Mouse (Mus musculus): ENCODE measurements around the gene Vti1a. TPM values are rescaled to one million over a fixed set of nuclear protein-coding genes. Genes with fewer than 3 reads are reported as not detected.

Gene Vti1a
- polyA plus RNA-seq, 1 experiment from 2014 or later: 32.1 TPM

DNA sequence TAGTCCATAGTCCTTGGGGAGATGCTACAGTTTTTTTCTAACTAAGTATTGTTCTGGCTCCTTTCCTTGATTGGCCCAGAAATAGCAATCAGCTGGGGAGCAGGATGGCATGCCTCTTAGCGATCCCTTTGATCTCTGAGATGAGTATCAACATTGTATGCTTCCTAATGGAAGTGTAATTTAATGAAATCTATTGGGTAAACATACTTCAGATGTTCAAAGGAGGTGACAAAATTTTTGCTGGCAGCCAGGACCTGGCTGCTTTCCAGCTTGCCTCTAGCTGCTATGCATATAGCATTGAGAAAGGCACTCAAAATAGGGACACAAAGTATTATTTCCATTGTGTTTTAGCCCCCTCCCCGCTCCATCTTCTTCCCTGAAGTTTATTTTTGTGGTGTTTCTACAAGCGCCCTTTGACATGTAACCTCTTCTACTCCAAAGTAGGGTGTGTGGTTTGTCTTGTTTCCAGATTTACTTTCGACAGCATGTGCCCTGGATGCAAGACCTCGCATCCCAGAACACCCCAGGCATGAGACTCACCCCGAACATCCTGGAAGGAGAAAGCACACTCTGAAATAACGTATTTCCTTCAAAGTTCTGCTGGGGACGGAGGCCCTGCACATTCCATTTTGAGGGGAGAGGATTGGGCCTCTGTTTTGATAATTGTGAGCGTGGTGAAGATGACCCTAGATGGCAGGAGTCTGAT, 34.7 kb downstream of the Vti1a start:
- H3K9me3 ChIP-seq: no peaks in the 10 kb centered on the region

DNA sequence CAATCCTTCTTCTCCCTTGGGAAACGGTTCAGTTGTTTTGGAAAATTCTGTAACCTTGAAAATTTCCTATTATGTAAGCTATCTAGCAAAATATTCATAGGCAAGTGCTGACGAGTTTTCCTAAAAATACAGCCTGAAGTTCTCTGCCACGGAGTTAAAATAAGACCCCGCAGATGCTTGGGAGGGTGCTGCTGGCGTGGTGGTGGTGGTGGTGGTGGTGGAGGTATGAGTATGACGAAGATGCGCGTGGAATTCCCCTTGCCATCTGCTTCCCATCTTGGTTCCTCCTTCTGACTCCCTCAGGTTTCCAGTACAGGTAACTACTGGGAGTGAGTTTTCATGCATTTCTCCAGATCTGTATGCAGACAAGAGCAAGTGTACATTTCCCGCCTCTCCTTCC, 46.5 kb downstream of the Vti1a start:
- Histone ChIP-seq H3K4me3 (no peak overlapping the region), H3K9me3 (no peaks in the 10 kb centered on the region), H3K4me1 (replicated peaks) (no peaks in the 10 kb centered on the region), H3K27ac (no peak overlapping the region), H3K36me3 (0 out of 2 replicates have a peak, but pooled peaks cover 8% of the 10 kb centered on the region), H3K27me3 (ENCODE audit: insufficient read depth, poor library complexity, severe bottlenecking) (no peaks in the 10 kb centered on the region)
- WGBS: 93% methylated on average over 9 of the region's 9 CpGs
- no peak for DNase-seq (ENCODE audit: low spot score)

More for the DNA sequence above, 34.7 kb downstream of the Vti1a start:
- 84% methylated on average over 9 of the region's 9 CpGs for WGBS
- Histone ChIP-seq H3K4me3 (no peak overlapping the region), H3K27ac (no peak overlapping the region), H3K27me3 (ENCODE audit: insufficient read depth, poor library complexity, severe bottlenecking) (no peaks in the 10 kb centered on the region), H3K36me3 (no peaks in the 10 kb centered on the region), H3K4me1 (replicated peaks) (no peaks in the 10 kb centered on the region)
- no peak for DNase-seq (ENCODE audit: low spot score)

DNA sequence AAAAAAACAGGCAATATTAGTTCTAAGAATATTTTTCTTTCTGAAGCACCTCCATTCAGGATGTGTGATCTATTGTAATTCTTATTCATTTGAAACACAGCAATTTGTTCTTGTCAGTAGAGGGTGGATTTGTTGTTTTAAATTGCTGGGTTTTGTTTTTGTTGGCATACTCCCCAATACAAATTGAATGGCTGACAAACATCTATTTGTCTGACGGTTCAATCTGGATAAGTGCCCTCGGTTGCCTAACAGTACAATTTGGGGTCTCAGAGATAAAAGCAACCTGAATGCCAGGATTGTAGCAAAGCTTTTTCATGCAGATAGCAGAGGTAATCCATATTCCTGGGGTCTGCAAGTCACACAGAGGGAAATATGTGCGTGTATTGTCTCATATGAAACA, 53.6 kb downstream of the Vti1a start:
- Histone ChIP-seq H3K4me3 (no peak overlapping the region), H3K27ac (no peak overlapping the region), H3K27me3 (ENCODE audit: insufficient read depth, poor library complexity, severe bottlenecking) (no peaks in the 10 kb centered on the region), H3K4me1 (replicated peaks) (0 out of 2 replicates have a peak, but pooled peaks cover 2% of the 10 kb centered on the region), H3K9me3 (no peaks in the 10 kb centered on the region), H3K36me3 (no peaks in the 10 kb centered on the region)
- 79% methylated on average over 3 of the region's 3 CpGs for whole genome bisulfite sequencing
- DNase-seq (ENCODE audit: low spot score): no peak

DNA sequence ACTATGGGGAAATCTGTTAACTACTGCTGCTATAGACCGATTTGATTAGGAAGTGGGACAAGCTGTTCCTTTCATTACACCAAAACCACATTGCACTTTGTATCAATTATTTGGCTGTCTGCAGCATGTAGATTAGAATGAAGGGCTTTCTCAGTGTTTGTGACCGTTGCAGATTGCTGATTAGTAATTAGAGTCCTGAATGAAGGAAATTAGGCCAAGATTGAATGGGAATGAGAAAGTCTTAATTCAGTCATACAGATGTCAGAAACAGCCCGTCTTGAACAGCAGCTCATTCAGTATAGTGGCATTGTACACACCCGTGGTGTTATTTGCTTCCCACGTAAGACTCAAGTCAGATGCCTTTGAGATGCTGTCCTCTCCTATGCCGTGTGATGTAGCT, 60.2 kb downstream of the Vti1a start:
- Histone ChIP-seq H3K9me3 (no peaks in the 10 kb centered on the region), H3K4me1 (replicated peaks) (peaks cover 16% of the 10 kb centered on the region), H3K27ac (no peak overlapping the region), H3K27me3 (ENCODE audit: insufficient read depth, poor library complexity, severe bottlenecking) (no peaks in the 10 kb centered on the region), H3K4me3 (no peak overlapping the region), H3K36me3 (no peaks in the 10 kb centered on the region)
- 85% methylated on average over 6 of the region's 6 CpGs for WGBS
- DNase-seq (ENCODE audit: low spot score): no peak

DNA sequence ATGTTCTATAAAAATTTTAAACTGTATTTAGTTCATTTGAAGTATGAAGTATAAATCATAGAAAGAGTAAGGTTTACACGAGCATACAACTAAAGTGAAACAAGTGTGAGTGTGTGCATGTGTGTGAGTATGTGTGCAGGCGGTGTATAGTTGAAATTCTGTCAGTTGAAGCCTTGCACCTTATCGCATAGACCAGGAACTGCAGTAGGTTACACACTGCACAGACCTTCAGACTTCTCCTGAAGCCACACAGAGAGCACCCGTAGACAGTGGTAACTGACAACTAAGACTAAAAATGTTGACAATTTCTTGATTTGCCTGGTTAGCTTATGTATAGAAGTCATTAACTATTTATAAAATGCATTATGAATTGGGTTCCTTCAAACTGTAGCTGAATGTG, 61.4 kb downstream of the Vti1a start:
- no peaks in the 10 kb centered on the region for H3K9me3 ChIP-seq
- H3K36me3 ChIP-seq: no peaks in the 10 kb centered on the region
- 91% methylated on average over 4 of the region's 4 CpGs for WGBS
- H3K4me3 ChIP-seq: no peak overlapping the region
- H3K4me1 ChIP-seq (replicated peaks): peaks cover 27% of the 10 kb centered on the region
- no peak for DNase-seq (ENCODE audit: low spot score)
- no peaks in the 10 kb centered on the region for H3K27me3 ChIP-seq (ENCODE audit: insufficient read depth, poor library complexity, severe bottlenecking)
- no peak overlapping the region for H3K27ac ChIP-seq

DNA sequence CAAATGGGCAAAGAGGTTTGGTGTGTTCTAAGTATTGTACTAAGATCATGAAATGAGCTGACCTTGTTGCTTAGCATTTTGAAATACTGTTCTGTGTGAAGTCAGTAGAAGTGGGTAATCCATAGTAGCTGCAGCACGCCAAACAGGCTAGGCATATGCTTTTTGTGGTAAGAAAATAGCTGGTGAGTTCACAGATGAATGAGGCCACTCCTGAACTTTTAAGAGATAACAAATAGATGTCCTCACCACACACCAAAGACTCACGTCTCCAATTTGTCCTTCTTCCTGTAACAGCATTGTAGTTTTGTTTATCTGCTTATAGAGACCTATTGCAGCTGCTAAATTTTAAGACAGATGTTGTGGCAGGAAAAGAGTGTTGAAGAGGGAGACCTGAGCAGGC, 62.8 kb downstream of the Vti1a start:
- 73% methylated on average over 2 of the region's 2 CpGs for WGBS
- no peak for DNase-seq (ENCODE audit: low spot score)
- no peaks in the 10 kb centered on the region for H3K27me3 ChIP-seq (ENCODE audit: insufficient read depth, poor library complexity, severe bottlenecking)
- H3K36me3 ChIP-seq: no peaks in the 10 kb centered on the region
- no peaks in the 10 kb centered on the region for H3K9me3 ChIP-seq
- peaks cover 34% of the 10 kb centered on the region for H3K4me1 ChIP-seq (replicated peaks)
- no peak overlapping the region for H3K4me3 ChIP-seq
- no peak overlapping the region for H3K27ac ChIP-seq

DNA sequence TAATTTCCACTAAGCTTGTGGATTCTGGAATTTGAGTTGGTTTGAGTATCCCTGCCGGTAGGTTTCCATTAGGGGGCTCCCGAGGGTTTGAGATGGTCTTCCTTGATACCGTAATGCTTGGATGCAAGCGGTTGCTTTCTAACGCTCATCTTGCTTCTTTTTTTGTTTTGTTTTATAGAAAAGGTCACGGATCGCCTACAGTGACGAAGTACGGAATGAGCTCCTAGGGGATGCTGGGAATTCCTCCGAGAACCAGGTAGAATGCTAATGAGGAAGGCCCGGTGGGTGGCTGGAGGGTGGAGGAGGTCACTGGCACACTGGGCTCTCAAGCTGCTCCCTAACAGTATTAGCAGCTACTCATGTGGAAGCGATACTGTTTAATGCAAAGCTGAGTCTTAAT, 64.7 kb downstream of the Vti1a start:
- DNase-seq (ENCODE audit: low spot score): peak; percentile 47
- Histone ChIP-seq H3K27ac (peak overlapping the region; percentile 68), H3K27me3 (ENCODE audit: insufficient read depth, poor library complexity, severe bottlenecking) (no peaks in the 10 kb centered on the region), H3K36me3 (no peaks in the 10 kb centered on the region), H3K4me1 (replicated peaks) (peaks cover 39% of the 10 kb centered on the region), H3K9me3 (no peaks in the 10 kb centered on the region), H3K4me3 (peak overlapping the region; percentile 35)
- WGBS: 6% methylated on average over 12 of the region's 12 CpGs

DNA sequence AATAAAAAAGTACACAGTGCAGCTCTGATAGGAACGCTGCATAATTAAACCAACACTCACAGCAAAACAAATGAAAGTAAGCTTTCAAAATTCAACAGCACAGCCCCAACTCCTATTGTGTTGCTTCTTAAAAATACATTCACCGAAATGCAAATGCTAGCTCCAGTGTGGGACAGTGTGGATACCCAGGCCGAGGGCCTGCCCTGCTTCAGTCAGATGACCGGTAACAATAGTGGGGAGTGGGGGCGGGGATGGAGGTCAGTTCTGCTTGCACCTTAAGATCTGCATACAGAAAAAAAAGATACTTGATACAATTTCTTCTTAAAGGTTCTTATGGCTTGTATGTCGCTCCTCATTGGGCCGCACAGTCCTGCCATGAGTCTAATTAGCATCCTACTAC, 65.2 kb downstream of the Vti1a start:
- Histone ChIP-seq H3K36me3 (no peaks in the 10 kb centered on the region), H3K4me1 (replicated peaks) (peaks cover 39% of the 10 kb centered on the region), H3K27me3 (ENCODE audit: insufficient read depth, poor library complexity, severe bottlenecking) (no peaks in the 10 kb centered on the region), H3K27ac (peak overlapping the region; percentile 68; the same call in 1 of the 2 replicates), H3K4me3 (no peak overlapping the region), H3K9me3 (no peaks in the 10 kb centered on the region)
- peak; percentile 8 for DNase-seq (ENCODE audit: low spot score)
- 50% methylated on average over 7 of the region's 7 CpGs for WGBS

DNA sequence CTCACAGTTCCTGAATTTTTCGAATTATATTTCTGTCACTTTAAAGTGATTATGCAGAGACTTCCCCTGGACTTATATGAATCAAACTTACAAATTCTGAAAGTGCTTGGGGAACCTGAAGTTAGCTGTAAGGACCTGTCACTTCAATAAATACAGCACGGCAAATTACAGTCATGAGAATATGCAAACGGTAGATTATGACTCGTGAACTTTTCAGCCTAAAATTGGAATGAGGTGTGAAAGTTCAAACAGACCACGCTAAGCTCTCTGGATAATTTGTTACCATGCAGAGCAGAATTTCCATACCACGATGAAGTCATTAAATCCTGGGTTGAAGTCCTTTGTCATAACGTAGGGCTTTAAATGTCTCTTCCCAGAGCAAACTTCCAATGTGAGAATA, 66.7 kb downstream of the Vti1a start:
- peaks cover 39% of the 10 kb centered on the region for H3K4me1 ChIP-seq (replicated peaks)
- no peak for DNase-seq (ENCODE audit: low spot score)
- H3K36me3 ChIP-seq: no peaks in the 10 kb centered on the region
- WGBS: 89% methylated on average over 7 of the region's 7 CpGs
- H3K9me3 ChIP-seq: no peaks in the 10 kb centered on the region
- H3K4me3 ChIP-seq: no peak overlapping the region
- H3K27ac ChIP-seq: no peak overlapping the region
- no peaks in the 10 kb centered on the region for H3K27me3 ChIP-seq (ENCODE audit: insufficient read depth, poor library complexity, severe bottlenecking)

DNA sequence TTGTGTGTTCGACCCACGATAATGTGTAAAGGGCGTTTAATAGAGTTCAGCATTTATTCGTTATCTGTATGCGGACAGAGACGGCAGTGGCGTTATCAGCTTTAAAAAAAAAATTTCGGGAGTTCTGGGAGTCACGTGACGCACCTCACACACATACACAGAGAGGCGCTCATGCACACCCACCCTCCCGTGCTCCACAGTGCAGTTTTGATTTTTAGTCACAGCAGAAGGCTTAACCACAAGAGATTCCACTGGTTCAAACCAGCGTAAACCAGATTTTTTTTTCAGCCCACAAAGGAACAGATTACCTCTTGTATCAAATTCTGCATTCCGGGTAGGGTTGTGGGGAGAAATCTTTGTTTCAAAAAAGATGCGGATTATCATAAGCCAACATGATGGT, 68.5 kb downstream of the Vti1a start:
- Histone ChIP-seq H3K27me3 (ENCODE audit: insufficient read depth, poor library complexity, severe bottlenecking) (no peaks in the 10 kb centered on the region), H3K4me3 (no peak overlapping the region), H3K9me3 (no peaks in the 10 kb centered on the region), H3K36me3 (no peaks in the 10 kb centered on the region), H3K4me1 (replicated peaks) (peaks cover 43% of the 10 kb centered on the region), H3K27ac (no peak overlapping the region)
- DNase-seq (ENCODE audit: low spot score): no peak
- 90% methylated on average over 15 of the region's 15 CpGs for WGBS

DNA sequence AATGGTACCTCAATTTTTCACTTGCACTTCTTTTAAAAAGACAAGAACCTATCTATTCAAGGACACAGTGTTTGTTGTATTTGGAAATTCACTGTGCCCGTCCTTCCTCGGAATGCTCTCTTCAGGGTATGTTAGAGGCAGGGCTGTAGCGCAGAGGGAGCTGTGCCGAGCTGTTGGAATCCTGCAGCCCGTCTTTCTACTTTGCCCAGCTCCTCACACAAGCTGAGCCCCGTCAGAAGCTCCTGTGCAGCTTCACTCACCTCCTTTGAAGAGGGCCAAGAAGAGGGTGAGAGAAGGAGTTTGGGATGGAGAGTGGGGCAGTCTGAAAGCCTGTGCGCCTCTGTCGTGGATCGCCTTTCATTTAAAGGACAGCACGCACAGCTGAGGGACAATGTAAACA, 72.9 kb downstream of the Vti1a start:
- peaks cover 17% of the 10 kb centered on the region for H3K4me1 ChIP-seq (replicated peaks)
- no peak overlapping the region for H3K4me3 ChIP-seq
- H3K36me3 ChIP-seq: no peaks in the 10 kb centered on the region
- H3K27me3 ChIP-seq (ENCODE audit: insufficient read depth, poor library complexity, severe bottlenecking): no peaks in the 10 kb centered on the region
- DNase-seq (ENCODE audit: low spot score): no peak
- 41% methylated on average over 10 of the region's 10 CpGs for WGBS
- peak overlapping the region; percentile 50; the same call in 1 of the 2 replicates for H3K27ac ChIP-seq
- H3K9me3 ChIP-seq: no peaks in the 10 kb centered on the region

DNA sequence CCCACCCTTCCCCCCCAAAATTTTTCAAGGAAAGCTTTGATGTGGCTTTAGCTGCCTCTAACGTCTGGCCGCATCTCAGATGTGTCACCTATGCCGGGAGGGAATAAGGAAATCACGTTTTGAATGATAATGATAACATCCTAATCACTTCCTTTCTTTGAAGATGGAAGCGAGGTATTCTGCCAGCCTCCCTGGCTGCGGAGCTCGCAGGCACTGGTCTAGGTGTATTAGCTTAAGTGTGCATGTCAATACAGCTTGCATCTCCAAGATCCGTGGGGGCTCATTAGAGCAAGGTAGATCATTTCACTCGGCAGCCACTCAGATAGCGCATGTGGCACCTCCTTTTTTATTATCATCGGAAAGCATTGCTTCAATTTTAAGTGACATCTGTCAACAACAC, 74.2 kb downstream of the Vti1a start:
- no peak for DNase-seq (ENCODE audit: low spot score)
- 76% methylated on average over 11 of the region's 11 CpGs for WGBS
- H3K27ac ChIP-seq: no peak overlapping the region
- no peaks in the 10 kb centered on the region for H3K9me3 ChIP-seq
- H3K36me3 ChIP-seq: no peaks in the 10 kb centered on the region
- H3K4me1 ChIP-seq (replicated peaks): peaks cover 12% of the 10 kb centered on the region
- no peak overlapping the region for H3K4me3 ChIP-seq
- H3K27me3 ChIP-seq (ENCODE audit: insufficient read depth, poor library complexity, severe bottlenecking): no peaks in the 10 kb centered on the region

DNA sequence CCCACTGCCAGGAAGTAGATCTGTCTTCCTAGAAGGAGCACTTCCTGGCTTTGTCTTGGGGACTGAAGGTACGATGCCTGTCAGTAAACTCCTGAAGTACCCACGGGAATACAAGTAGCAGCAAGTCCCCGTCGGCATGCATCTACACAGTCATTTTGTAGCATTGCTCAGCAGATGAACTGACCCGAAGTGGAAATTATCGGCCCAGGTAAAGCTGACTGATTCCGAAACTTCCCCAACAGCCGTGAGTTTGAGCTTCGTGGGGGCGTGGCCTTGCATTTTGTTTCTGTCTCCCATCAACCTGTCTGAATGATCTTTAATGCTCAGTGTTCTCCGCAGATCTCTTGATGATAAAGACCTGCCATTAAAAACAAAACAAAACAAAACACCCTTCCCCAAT, 85.5 kb downstream of the Vti1a start:
- no peak for DNase-seq (ENCODE audit: low spot score)
- H3K27me3 ChIP-seq (ENCODE audit: insufficient read depth, poor library complexity, severe bottlenecking): no peaks in the 10 kb centered on the region
- WGBS: 91% methylated on average over 11 of the region's 11 CpGs

DNA sequence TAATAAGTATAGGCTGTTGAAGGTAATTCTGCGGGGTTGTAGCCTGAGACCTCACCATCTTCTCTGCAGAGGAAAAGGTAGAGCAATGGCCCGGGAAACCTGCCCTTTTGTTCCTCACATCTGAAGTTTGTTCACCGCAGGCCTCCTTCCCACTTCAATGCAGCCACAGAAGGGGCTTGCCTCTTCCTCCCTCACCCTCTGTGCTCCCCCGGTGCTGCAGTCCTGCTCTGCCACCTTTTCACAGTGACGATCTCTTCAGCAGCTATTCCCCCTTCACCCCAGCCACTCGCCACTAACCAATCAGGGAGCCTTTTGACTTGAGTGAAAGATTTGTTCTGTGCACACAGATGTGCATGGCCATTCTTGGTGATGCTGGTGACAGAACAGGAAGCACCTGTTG, 92.4 kb downstream of the Vti1a start:
- Histone ChIP-seq H3K36me3 (no peaks in the 10 kb centered on the region), H3K4me3 (no peak overlapping the region), H3K27me3 (ENCODE audit: insufficient read depth, poor library complexity, severe bottlenecking) (no peaks in the 10 kb centered on the region), H3K27ac (no peak overlapping the region), H3K9me3 (no peaks in the 10 kb centered on the region), H3K4me1 (replicated peaks) (peaks cover 9% of the 10 kb centered on the region; the same call in 1 of the 2 replicates)
- 42% methylated on average over 6 of the region's 6 CpGs for WGBS
- no peak for DNase-seq (ENCODE audit: low spot score)

More for the DNA sequence above, 85.5 kb downstream of the Vti1a start:
- H3K9me3 ChIP-seq: no peaks in the 10 kb centered on the region
- no peaks in the 10 kb centered on the region for H3K4me1 ChIP-seq (replicated peaks)
- 0 out of 2 replicates have a peak, but pooled peaks cover 7% of the 10 kb centered on the region for H3K36me3 ChIP-seq
- H3K27ac ChIP-seq: no peak overlapping the region
- no peak overlapping the region for H3K4me3 ChIP-seq

All from hindbrain, embryonic 10.5 days (tissue).